Mouse (Mus musculus): Measurements from ENCODE around the gene Gpbar1. TPM values are rescaled to one million over a fixed set of nuclear protein-coding genes. Genes with fewer than 3 reads are reported as not detected.
"Not testable (repeated sequence)": the region's sequence is repeated elsewhere in the genome, so short reads cannot be mapped to it uniquely, and the experiment has no call there.

The Gpbar1 gene
- polyA plus RNA-seq, 1 experiment: not detected

- Histone ChIP-seq H3K4me3 (ENCODE audit: insufficient read depth, low read depth, low read length) (no peak overlapping the region), H3K4me1 (ENCODE audit: control insufficient read depth, insufficient read depth, insufficient read length, low read length) (peaks cover 6% of the 10 kb centered on the region; the same call in 1 of the 2 replicates), H3K27ac (replicated peaks; ENCODE audit: low read depth, low read length) (no peak overlapping the region)
Observed at GRCm38 (mm10) chr1:74313049-74313692, 34.8 kb downstream of the Gpbar1 start.

- no peak overlapping the region for H3K4me3 ChIP-seq (ENCODE audit: insufficient read depth, low read depth, low read length)
- peak overlapping the region; percentile 82 for H3K27ac ChIP-seq (replicated peaks; ENCODE audit: low read depth, low read length)
- H3K4me1 ChIP-seq (ENCODE audit: control insufficient read depth, insufficient read depth, insufficient read length, low read length): peaks cover 5% of the 10 kb centered on the region; the same call in 1 of the 2 replicates
Observed at GRCm38 (mm10) chr1:74314796-74315195, 36.4 kb downstream of the Gpbar1 start.

GRCm38 (mm10) chr1:74316114-74316827 is 37.9 kb downstream of the Gpbar1 start:
- Histone ChIP-seq H3K27ac (replicated peaks; ENCODE audit: low read depth, low read length) (no peak overlapping the region), H3K4me1 (ENCODE audit: control insufficient read depth, insufficient read depth, insufficient read length, low read length) (peaks cover 2% of the 10 kb centered on the region; the same call in 1 of the 2 replicates), H3K4me3 (ENCODE audit: insufficient read depth, low read depth, low read length) (no peak overlapping the region)

GRCm38 (mm10) chr1:74318711-74319110 is 40.4 kb downstream of the Gpbar1 start:
- H3K4me1 ChIP-seq (ENCODE audit: control insufficient read depth, insufficient read depth, insufficient read length, low read length): peaks cover 2% of the 10 kb centered on the region; the same call in 1 of the 2 replicates
- H3K4me3 ChIP-seq (ENCODE audit: insufficient read depth, low read depth, low read length): no peak overlapping the region
- no peak overlapping the region for H3K27ac ChIP-seq (replicated peaks; ENCODE audit: low read depth, low read length)

- Histone ChIP-seq H3K27ac (replicated peaks; ENCODE audit: low read depth, low read length) (no peak overlapping the region), H3K4me3 (ENCODE audit: insufficient read depth, low read depth, low read length) (no peak overlapping the region), H3K4me1 (ENCODE audit: control insufficient read depth, insufficient read depth, insufficient read length, low read length) (no peaks in the 10 kb centered on the region)
Observed at GRCm38 (mm10) chr1:74321396-74321795, 43.0 kb downstream of the Gpbar1 start.

GRCm38 (mm10) chr1:74326916-74327315 is 48.6 kb downstream of the Gpbar1 start:
- H3K27ac ChIP-seq (replicated peaks; ENCODE audit: low read depth, low read length); H3K4me1 ChIP-seq (ENCODE audit: control insufficient read depth, insufficient read depth, insufficient read length, low read length); H3K4me3 ChIP-seq (ENCODE audit: insufficient read depth, low read depth, low read length): not testable (repeated sequence)

Other genes starting within 250 kb of the Gpbar1 start
- 237 and 280 TPM in 2 replicates for gene Tns1, start 154.1 kb upstream of the Gpbar1 start, polyA plus RNA-seq (2012; ENCODE audit: insufficient read depth, insufficient read length, missing spikeins)
- gene Rufy4, start 153.0 kb upstream of the Gpbar1 start, polyA plus RNA-seq (2012; ENCODE audit: insufficient read depth, insufficient read length, missing spikeins): 1.8 and 2.1 TPM in 2 replicates
- not detected in 2 replicates for gene Cxcr2, start 124.6 kb upstream of the Gpbar1 start, polyA plus RNA-seq (2012; ENCODE audit: insufficient read depth, insufficient read length, missing spikeins)
- gene Cxcr1, start 83.9 kb upstream of the Gpbar1 start, polyA plus RNA-seq (2012; ENCODE audit: insufficient read depth, insufficient read length, missing spikeins): not detected in 2 replicates
- 131 and 169 TPM in 2 replicates for gene Arpc2, start 42.5 kb upstream of the Gpbar1 start, polyA plus RNA-seq (2012; ENCODE audit: insufficient read depth, insufficient read length, missing spikeins)
- gene Aamp, start 6.2 kb downstream of the Gpbar1 start, polyA plus RNA-seq (2012; ENCODE audit: insufficient read depth, insufficient read length, missing spikeins): 66.7 and 77.7 TPM in 2 replicates
- gene Pnkd, start 6.4 kb downstream of the Gpbar1 start, polyA plus RNA-seq (2012; ENCODE audit: insufficient read depth, insufficient read length, missing spikeins): 117 and 146 TPM in 2 replicates
- gene Tmbim1, start 27.1 kb downstream of the Gpbar1 start, polyA plus RNA-seq (2012; ENCODE audit: insufficient read depth, insufficient read length, missing spikeins): 34.6 and 41.7 TPM in 2 replicates
- not detected in 2 replicates for gene Catip, start 83.6 kb downstream of the Gpbar1 start, polyA plus RNA-seq (2012; ENCODE audit: insufficient read depth, insufficient read length, missing spikeins)
- gene Slc11a1, start 96.6 kb downstream of the Gpbar1 start, polyA plus RNA-seq (2012; ENCODE audit: insufficient read depth, insufficient read length, missing spikeins): 1.5 and 5.8 TPM in 2 replicates
- 66.8 and 98.0 TPM in 2 replicates for gene Ctdsp1, start 113.0 kb downstream of the Gpbar1 start, polyA plus RNA-seq (2012; ENCODE audit: insufficient read depth, insufficient read length, missing spikeins)
- 0.46 and 1.1 TPM in 2 replicates for gene Vil1, start 130.8 kb downstream of the Gpbar1 start, polyA plus RNA-seq (2012; ENCODE audit: insufficient read depth, insufficient read length, missing spikeins)
- 9.7 and 9.8 TPM in 2 replicates for gene Cnot9, start 227.5 kb downstream of the Gpbar1 start, polyA plus RNA-seq (2012; ENCODE audit: insufficient read depth, insufficient read length, missing spikeins)

Measured in brown adipose tissue, adult 24 weeks (tissue).